30 mouse cellular contexts compared by ENCODE assay signal in the genomic region with DNA sequence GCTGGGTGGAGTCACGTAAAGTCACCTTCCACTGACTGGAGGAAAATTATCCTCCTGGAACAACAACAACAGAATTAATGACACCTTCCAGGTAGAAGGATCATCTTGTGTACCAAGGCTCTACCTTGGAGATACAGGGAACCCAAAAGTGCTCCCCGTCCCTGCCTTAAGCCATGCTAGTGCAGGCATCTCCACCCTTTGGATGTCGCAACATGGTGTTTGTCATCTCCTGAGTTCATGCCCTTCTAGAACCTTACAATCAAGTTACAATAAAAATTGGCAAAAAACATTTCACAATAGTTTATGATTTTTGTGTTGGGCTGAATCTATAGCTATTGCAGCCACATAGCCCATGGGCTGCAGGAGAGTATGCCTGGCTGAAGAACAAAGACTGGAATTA.
"Had no signal": no experiment of that assay in that cellular context is flagged by ENCODE, and none has a peak within 500 bp of the region (broad histone marks: within the 10 kb centered on the region; RNA-seq: fewer than 3 reads in every experiment).

No protein-coding gene starts in this region.

- H3K27ac ChIP-seq: embryonic facial prominence, embryonic 10.5 days; embryonic facial prominence, embryonic 12.5 days; embryonic facial prominence, embryonic 13.5 days; embryonic facial prominence, embryonic 15.5 days; forebrain, embryonic 10.5 days; forebrain, embryonic 12.5 days; forebrain, embryonic 13.5 days; forebrain, embryonic 15.5 days; gastrocnemius, adult 2 months; heart, adult 2 months had no signal

- H3K4me1 ChIP-seq: forebrain, embryonic 12.5 days; forebrain, embryonic 15.5 days had no signal

- ATAC-seq: forebrain, embryonic 13.5 days; forebrain, embryonic 14.5 days; forebrain, embryonic 15.5 days; forebrain, embryonic 16.5 days; forebrain, postnatal 0 days had no signal

- H3K9me3 ChIP-seq: embryonic facial prominence, embryonic 10.5 days; embryonic facial prominence, embryonic 12.5 days; embryonic facial prominence, embryonic 13.5 days; embryonic facial prominence, embryonic 15.5 days; forebrain, embryonic 10.5 days; forebrain, embryonic 12.5 days; forebrain, embryonic 13.5 days; forebrain, embryonic 15.5 days had no signal

- DNase-seq: cerebellum, adult 18-20 months; cerebellum, adult 2 months; cerebellum, adult 8-10 months; cerebellum, adult 9-10 months; cerebellum, adult 9-11 months; cerebellum, postnatal 10 days; cerebellum, postnatal 14 days; cerebellum, postnatal 25 days; cerebellum, postnatal 36 days; embryo, embryonic 11 days; forebrain, postnatal 0 days; gastrocnemius, adult 2 months; gastrocnemius, postnatal 10 days; gastrocnemius, postnatal 14 days; gastrocnemius, postnatal 25 days; gastrocnemius, postnatal 36 days; heart, adult 11 months; heart, adult 18-20 months; heart, adult 2 months had no signal

- H3K27me3 ChIP-seq: embryonic facial prominence, embryonic 12.5 days; embryonic facial prominence, embryonic 13.5 days; embryonic facial prominence, embryonic 15.5 days; forebrain, embryonic 12.5 days; forebrain, embryonic 13.5 days; forebrain, embryonic 15.5 days had no signal

- H3K36me3 ChIP-seq: embryonic facial prominence, embryonic 10.5 days; embryonic facial prominence, embryonic 12.5 days; embryonic facial prominence, embryonic 13.5 days; embryonic facial prominence, embryonic 15.5 days; forebrain, embryonic 10.5 days; forebrain, embryonic 12.5 days; forebrain, embryonic 15.5 days had no signal

- H3K4me2 ChIP-seq: embryonic facial prominence, embryonic 12.5 days; embryonic facial prominence, embryonic 13.5 days; embryonic facial prominence, embryonic 15.5 days; forebrain, embryonic 12.5 days; forebrain, embryonic 13.5 days; forebrain, embryonic 15.5 days had no signal

- H3K9ac ChIP-seq: embryonic facial prominence, embryonic 12.5 days; embryonic facial prominence, embryonic 13.5 days; embryonic facial prominence, embryonic 15.5 days; forebrain, embryonic 12.5 days; forebrain, embryonic 13.5 days; forebrain, embryonic 15.5 days; forebrain, postnatal 0 days had no signal

- H3K4me3 ChIP-seq: embryonic facial prominence, embryonic 10.5 days; embryonic facial prominence, embryonic 12.5 days; embryonic facial prominence, embryonic 13.5 days; embryonic facial prominence, embryonic 15.5 days; erythroblast, embryonic 14.5 days; forebrain, embryonic 10.5 days; forebrain, embryonic 12.5 days; forebrain, embryonic 13.5 days; forebrain, embryonic 15.5 days; gastrocnemius, adult 2 months; heart, adult 2 months had no signal
